Mouse (Mus musculus): ENCODE results near the gene Mast4.

Mast4 gene

GRCm38 (mm10) chr13:102958273-102959270, 375.7 kb downstream of the Mast4 start:
- no peak for DNase-seq

GRCm38 (mm10) chr13:102957508-102958272, 376.6 kb downstream of the Mast4 start:
- peak; percentile 20 for DNase-seq

- no peak for DNase-seq
These were observed 378.8 kb downstream of the Mast4 start for GRCm38 (mm10) chr13:102955506-102955905.

- DNase-seq = no peak
These were observed 384.5 kb downstream of the Mast4 start for GRCm38 (mm10) chr13:102949756-102950155.

GRCm38 (mm10) chr13:102948966-102949365, 385.3 kb downstream of the Mast4 start:
- no peak for DNase-seq

- no peak for DNase-seq
These were observed 386.8 kb downstream of the Mast4 start for GRCm38 (mm10) chr13:102947546-102947945.

GRCm38 (mm10) chr13:102946024-102946821, 388.1 kb downstream of the Mast4 start:
- no peak for DNase-seq

GRCm38 (mm10) chr13:102945450-102945849, 388.8 kb downstream of the Mast4 start:
- no peak for DNase-seq

GRCm38 (mm10) chr13:102944516-102944915, 389.8 kb downstream of the Mast4 start:
- DNase-seq = no peak

GRCm38 (mm10) chr13:102942557-102942956, 391.7 kb downstream of the Mast4 start:
- no peak for DNase-seq

GRCm38 (mm10) chr13:102940476-102940875, 393.8 kb downstream of the Mast4 start:
- no peak for DNase-seq

GRCm38 (mm10) chr13:102936233-102936632, 398.1 kb downstream of the Mast4 start:
- DNase-seq = no peak

- DNase-seq = no peak
These were observed 398.5 kb downstream of the Mast4 start for GRCm38 (mm10) chr13:102935788-102936187.

- no peak for DNase-seq
These were observed 400.6 kb downstream of the Mast4 start for GRCm38 (mm10) chr13:102933702-102934101.

GRCm38 (mm10) chr13:102932434-102932833, 401.9 kb downstream of the Mast4 start:
- DNase-seq = no peak

- no peak for DNase-seq
These were observed 402.3 kb downstream of the Mast4 start for GRCm38 (mm10) chr13:102931951-102932350.

GRCm38 (mm10) chr13:102925844-102926598, 408.3 kb downstream of the Mast4 start:
- DNase-seq = no peak

- no peak for DNase-seq
These were observed 414.6 kb downstream of the Mast4 start for GRCm38 (mm10) chr13:102919741-102920140.

- DNase-seq = no peak
These were observed 415.7 kb downstream of the Mast4 start for GRCm38 (mm10) chr13:102918616-102919015.

GRCm38 (mm10) chr13:102915341-102915740, 419.0 kb downstream of the Mast4 start:
- DNase-seq = no peak

- DNase-seq = no peak
These were observed 419.5 kb downstream of the Mast4 start for GRCm38 (mm10) chr13:102914800-102915199.

GRCm38 (mm10) chr13:102913919-102914318, 420.4 kb downstream of the Mast4 start:
- DNase-seq = no peak

All from right cerebral cortex, postnatal 14 days (tissue).